Mouse (Mus musculus) bone marrow, adult 2 months (tissue): ENCODE results near the gene Cpt1c.

Experiments used
- CTCF ChIP-seq: fragments of 200-500 bp; IDR thresholded peaks from 2 replicates; pipeline ENCODE4 v1.5.1; 2011; ENCODE audit warnings: low read length, control low read depth; ENCODE audit not compliant: control insufficient read depth, insufficient read depth
- POLR2A ChIP-seq: fragments of 200-500 bp; IDR thresholded peaks from 2 replicates; pipeline ENCODE4 v1.6.1; 2011; ENCODE audit warnings: low read depth, mild to moderate bottlenecking, control low read depth, low read length, borderline replicate concordance; ENCODE audit not compliant: control insufficient read depth

GRCm38 (mm10) chr7:44928570-44928969 is 46.1 kb downstream of the Cpt1c start:
- no peak for TF ChIP-seq CTCF
- TF ChIP-seq POLR2A, result no peak
